In the genomic region with DNA sequence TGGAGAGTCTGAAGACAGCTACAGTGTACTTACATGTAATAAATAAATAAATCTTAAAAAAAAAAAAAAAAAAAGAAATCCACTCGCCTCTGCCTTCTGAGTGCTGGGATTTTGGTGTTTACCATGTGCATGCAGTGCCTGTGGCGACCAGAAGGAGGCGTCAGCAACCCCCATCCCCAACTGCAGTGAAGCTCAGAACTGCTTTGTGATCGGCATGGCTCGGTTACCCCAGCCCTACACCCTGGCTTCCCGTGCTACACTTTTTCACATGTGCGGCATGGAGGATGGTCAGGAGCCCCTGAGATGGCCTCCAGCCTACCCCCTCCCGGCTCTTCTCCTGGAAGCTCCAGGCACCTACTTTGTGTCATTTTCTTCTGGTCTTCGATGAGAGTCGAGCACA, we compare ENCODE assay signal across 13 mouse cellular contexts. TPM values are rescaled to one million over a fixed set of nuclear protein-coding genes. Genes with fewer than 3 reads are reported as not detected.
DNase-seq lines count a peak whose midpoint lies in the region; ATAC-seq and TF ChIP-seq lines count a peak whose summit lies in the region.
"Had no signal": no experiment of that assay in that cellular context is flagged by ENCODE, and none has a peak within 500 bp of the region (broad histone marks: within the 10 kb centered on the region; RNA-seq: fewer than 3 reads in every experiment).

No protein-coding gene starts in this region.

- H3K79me2 ChIP-seq in heart, adult 2 months (replicated peaks; ENCODE audit: control insufficient read depth, insufficient read depth, low read length): no peaks in the 10 kb centered on the region

- 0 out of 2 replicates have a peak, but pooled peaks have one; percentile 45 for ATAC-seq in common myeloid progenitor, adult 5-6 weeks (replicated peaks; ENCODE audit: low read depth, poor library complexity, severe bottlenecking)

- H3K27ac ChIP-seq in heart, adult 2 months: no peak overlapping the region
- no peak overlapping the region for H3K27ac ChIP-seq in testis, adult 2 months (ENCODE audit: control insufficient read depth, insufficient read depth, low read depth, low read length)
- H3K27ac ChIP-seq: forebrain, embryonic 12.5 days; limb, embryonic 10.5 days had no signal

- no peak for TF ChIP-seq POLR2A in heart, adult 2 months (IDR thresholded peaks at IDR 0.05; ENCODE audit: insufficient read depth, low read depth, low read length)
- TF ChIP-seq POLR2A in testis, adult 2 months (IDR thresholded peaks at IDR 0.05; ENCODE audit: control insufficient read depth, low read depth, low read length): no peak

- no peaks in the 10 kb centered on the region for H3K36me3 ChIP-seq in heart, adult 2 months (ENCODE audit: control insufficient read depth, insufficient read depth, low read length)
- H3K36me3 ChIP-seq in testis, adult 2 months (ENCODE audit: control insufficient read depth, insufficient read depth, low read length): no peaks in the 10 kb centered on the region
- H3K36me3 ChIP-seq: forebrain, embryonic 12.5 days; limb, embryonic 10.5 days had no signal

- H3K4me1 ChIP-seq in heart, adult 2 months (ENCODE audit: control insufficient read depth, insufficient read depth, low read length): no peaks in the 10 kb centered on the region
- peaks cover 15% of the 10 kb centered on the region for H3K4me1 ChIP-seq in testis, adult 2 months (ENCODE audit: control insufficient read depth, insufficient read depth, low read length)
- H3K4me1 ChIP-seq: forebrain, embryonic 12.5 days had no signal

- WGBS in heart, adult 2 months: 62% methylated on average over 10 of the region's 10 CpGs

- no peak overlapping the region for H3K4me3 ChIP-seq in heart, adult 2 months
- peak overlapping the region; percentile 2 for H3K4me3 ChIP-seq in testis, adult 2 months (ENCODE audit: control insufficient read depth, low read depth, low read length)
- H3K4me3 ChIP-seq: forebrain, embryonic 12.5 days; limb, embryonic 10.5 days had no signal

- peak in 1 of 2 experiments; percentile 11 for DNase-seq in heart, adult 2 months
- DNase-seq in heart, postnatal 4 days: no peak
- no peak for DNase-seq in testis, postnatal 10 days (ENCODE audit: low spot score)
- DNase-seq in testis, postnatal 14 days (ENCODE audit: low spot score): peak; percentile 38
- DNase-seq in adipocyte (ENCODE audit: low spot score): no peak
- DNase-seq in spleen, postnatal 36 days (ENCODE audit: low spot score in 2 of 2): no peak

- H3K27me3 ChIP-seq in heart, adult 2 months (ENCODE audit: control insufficient read depth, insufficient read depth, low read length): no peaks in the 10 kb centered on the region
- H3K27me3 ChIP-seq in testis, adult 2 months (ENCODE audit: control insufficient read depth, insufficient read depth, low read length): no peaks in the 10 kb centered on the region
- H3K27me3 ChIP-seq: forebrain, embryonic 12.5 days had no signal

- TF ChIP-seq EP300 in heart, adult 2 months (IDR thresholded peaks at IDR 0.05; ENCODE audit: insufficient read depth, low read depth, low read length): no peak

- peak; percentile 66 for TF ChIP-seq CTCF in heart, adult 2 months (IDR thresholded peaks at IDR 0.05)
- TF ChIP-seq CTCF in testis, adult 2 months (IDR thresholded peaks at IDR 0.05; ENCODE audit: control insufficient read depth, insufficient read depth, insufficient replicate concordance, low read depth, low read length): peak; percentile 78; the same call in 1 of the 2 replicates

- no peak overlapping the region for H3K9ac ChIP-seq in heart, adult 2 months (ENCODE audit: low read depth, low read length)
- H3K9ac ChIP-seq: forebrain, embryonic 12.5 days had no signal

- intact Hi-C loops in heart, adult 2 months (cut with DNase I): no loop called here

RNA-seq across cellular contexts. Expression of gene Prpf40b, which starts 11.4 kb away (rescaled TPM):
- 10 to 100 TPM; 18.9 to 23.4 TPM for total RNA-seq in heart, adult 2 months (2021)
- polyA plus RNA-seq in heart, adult 2 months (2012; rRNA removed): 39.5 and 39.7 TPM in 2 replicates
- 10 to 100 TPM; 36.5 to 41.4 TPM for total RNA-seq in heart, postnatal 4 days (2021)
- 104 and 118 TPM in 2 replicates for polyA plus RNA-seq in testis, adult 2 months (2012; rRNA removed)
- 4.3 and 13.7 TPM in 2 replicates for total RNA-seq in common myeloid progenitor, adult 5-6 weeks (2017)

RNA-seq across cellular contexts. Expression of gene Fam186b, which starts 12.2 kb away (rescaled TPM):
- total RNA-seq in heart, adult 2 months (2021): not detected
- polyA plus RNA-seq in heart, adult 2 months (2012; rRNA removed): 0.20 TPM in 1 of 2 replicates, not detected in the other
- under 1 TPM in 1 of 2 experiments, not detected in 1; 0.17 TPM for total RNA-seq in heart, postnatal 4 days (2021)
- polyA plus RNA-seq in testis, adult 2 months (2012; rRNA removed): 57.2 and 58.2 TPM in 2 replicates
- total RNA-seq in common myeloid progenitor, adult 5-6 weeks (2017): not detected in 2 replicates
- total RNA-seq: granulocyte monocyte progenitor cell, adult 5-6 weeks; megakaryocyte-erythroid progenitor cell, adult 5-6 weeks had no signal

RNA-seq across cellular contexts. Expression of gene Mcrs1, which starts 31.7 kb away (rescaled TPM):
- 10 to 100 TPM; 44.2 to 52.3 TPM for total RNA-seq in heart, adult 2 months (2021)
- polyA plus RNA-seq in heart, adult 2 months (2012; rRNA removed): 62.1 and 67.1 TPM in 2 replicates
- total RNA-seq in heart, postnatal 4 days (2021): 10 to 100 TPM; 82.4 to 88.4 TPM
- 113 and 124 TPM in 2 replicates for polyA plus RNA-seq in testis, adult 2 months (2012; rRNA removed)
- total RNA-seq in common myeloid progenitor, adult 5-6 weeks (2017): 57.8 and 61.0 TPM in 2 replicates

RNA-seq across cellular contexts. Expression of gene Kcnh3, which starts 58.8 kb away (rescaled TPM):
- under 1 TPM; 0.05 to 0.08 TPM for total RNA-seq in heart, adult 2 months (2021)
- polyA plus RNA-seq in heart, adult 2 months (2012; rRNA removed): 0.23 and 0.37 TPM in 2 replicates
- total RNA-seq in heart, postnatal 4 days (2021): under 1 TPM; 0.41 to 0.54 TPM
- polyA plus RNA-seq in testis, adult 2 months (2012; rRNA removed): 0.89 and 1.00 TPM in 2 replicates
- 0.05 TPM in 1 of 2 replicates, not detected in the other for total RNA-seq in common myeloid progenitor, adult 5-6 weeks (2017)
- total RNA-seq: granulocyte monocyte progenitor cell, adult 5-6 weeks; hematopoietic stem cell, adult 5-6 weeks; megakaryocyte-erythroid progenitor cell, adult 5-6 weeks had no signal
- polyA plus RNA-seq: limb, embryonic 10.5 days had no signal
